Mouse (Mus musculus) kidney, embryonic 15.5 days (tissue): ENCODE data around the gene Mob3a. TPM values are rescaled to one million over a fixed set of nuclear protein-coding genes. Genes with fewer than 3 reads are reported as not detected.

Source experiments
- ATAC-seq: fragments of 200-750 bp; cut with Nextera tagmentation; replicated peaks from 2 replicates; pipeline ENCODE4 v1.8.0; 2017; ENCODE audit warnings: moderate TSS enrichment; ENCODE audit not compliant: low FRiP score
- H3K27ac ChIP-seq: fragments of 300-500 bp; sonication (generic); 2 replicates; pipeline ENCODE4 v1.5.1; 2015; ENCODE audit warnings: mild to moderate bottlenecking, inconsistent platforms
- H3K27me3 ChIP-seq: fragments of 300-500 bp; sonication (generic); 2 replicates; pipeline ENCODE4 v1.6.1; 2015; ENCODE audit warnings: inconsistent platforms
- H3K36me3 ChIP-seq: fragments of 300-500 bp; sonication (generic); 2 replicates; pipeline ENCODE4 v1.6.1; 2015; ENCODE audit warnings: inconsistent platforms
- H3K4me1 ChIP-seq: fragments of 300-500 bp; sonication (generic); 2 replicates; pipeline ENCODE4 v1.6.1; 2015; ENCODE audit warnings: inconsistent platforms
- H3K4me2 ChIP-seq: fragments of 300-500 bp; sonication (generic); 2 replicates; pipeline ENCODE4 v1.6.1; 2015; ENCODE audit warnings: moderate library complexity, mild to moderate bottlenecking, inconsistent platforms
- H3K4me3 ChIP-seq: fragments of 300-500 bp; sonication (generic); replicated peaks from 2 replicates; pipeline ENCODE4 v1.5.1; 2015; ENCODE audit warnings: mild to moderate bottlenecking, inconsistent platforms
- H3K9ac ChIP-seq: fragments of 300-500 bp; sonication (generic); 2 replicates; pipeline ENCODE4 v1.6.1; 2015; ENCODE audit warnings: mild to moderate bottlenecking, inconsistent platforms
- H3K9me3 ChIP-seq: fragments of 300-500 bp; sonication (generic); replicated peaks from 2 replicates; pipeline ENCODE4 v1.6.1; 2016; ENCODE audit warnings: inconsistent platforms
- WGBS: fragments of 180-500 bp; shearing (Covaris S2); methylation state at CpG from one replicate; pipeline ENCODE4 v1.1.7; 2015; ENCODE audit warnings: mixed read lengths; 5-methylcytosine and 5-hydroxymethylcytosine counted together
- polyA plus RNA-seq: library from polyadenylated mRNA; unstranded; fragments of >200 nt; fragmentation: Nextera tagmentation; extraction: Ambion mirVana; gene quantifications from 2 replicates; pipeline ENCODE4 v1.2.1, GENCODE M21; 2015

Mob3a gene
- polyA plus RNA-seq, 1 experiment from 2014 or later = 41.5 TPM

DNA sequence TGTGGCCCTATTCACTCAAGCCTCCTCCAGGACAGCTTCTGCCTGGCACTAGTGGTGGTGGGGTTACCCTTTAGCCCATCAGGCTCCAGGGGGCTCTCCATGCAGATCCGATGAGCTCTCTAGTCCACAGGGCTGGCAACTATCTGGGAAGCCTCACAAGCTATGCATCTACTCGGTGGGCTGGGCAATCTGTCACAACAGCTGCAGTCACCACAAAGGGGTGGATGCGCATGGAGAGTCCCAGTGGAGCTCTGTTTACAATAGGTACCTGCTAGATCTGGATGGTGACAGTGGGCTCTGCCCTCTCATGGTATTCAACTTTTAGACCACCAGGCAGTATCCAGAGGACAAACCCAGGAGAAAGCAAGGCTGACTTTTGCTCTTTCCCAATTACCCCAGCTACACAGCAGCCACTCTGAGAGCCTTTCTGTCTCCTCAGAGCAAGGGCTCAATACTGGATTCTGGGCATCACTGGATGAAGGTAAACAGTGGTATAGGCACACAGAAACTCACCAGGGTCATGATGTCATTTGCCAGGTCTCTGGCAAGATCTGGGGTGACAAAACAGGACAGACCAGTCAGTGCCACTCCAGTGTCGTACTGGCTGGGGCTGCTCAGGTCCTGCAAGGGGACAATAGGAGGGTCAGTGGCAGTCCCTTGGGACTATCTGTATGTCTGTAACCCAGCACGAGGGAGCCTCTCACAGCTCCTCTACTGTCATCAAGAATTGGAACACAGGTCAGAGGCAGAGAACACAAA lies 25.8 kb upstream of the Mob3a start:
- Histone ChIP-seq H3K4me1 (no peaks in the 10 kb centered on the region), H3K4me2 (no peak overlapping the region), H3K36me3 (peaks cover 100% of the 10 kb centered on the region), H3K4me3 (no peak overlapping the region), H3K27ac (no peak overlapping the region), H3K27me3 (no peaks in the 10 kb centered on the region), H3K9ac (no peak overlapping the region), H3K9me3 (no peaks in the 10 kb centered on the region)
- no peak for ATAC-seq
- WGBS = 87% methylated on average over 5 of the region's 5 CpGs

DNA sequence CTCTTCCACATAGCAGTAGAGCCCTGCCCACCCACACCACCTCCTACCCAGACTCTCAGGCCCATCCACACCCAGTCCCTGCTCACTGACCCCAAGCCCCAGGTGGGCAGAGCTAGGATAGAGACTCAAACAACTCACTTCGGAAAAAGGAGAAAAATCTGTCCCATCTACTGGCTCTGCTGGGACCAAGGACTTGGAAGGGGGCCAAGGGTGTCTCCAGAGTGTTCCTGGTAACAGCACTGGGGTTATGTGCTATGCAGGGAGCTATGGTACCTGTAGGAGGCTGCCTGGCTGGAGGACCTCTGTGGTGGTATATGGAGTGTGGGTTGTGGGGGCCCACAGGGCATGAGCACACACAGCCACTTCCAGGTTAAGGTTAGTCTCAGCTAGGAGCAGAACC lies 15.5 kb upstream of the Mob3a start:
- Histone ChIP-seq H3K4me3 (no peak overlapping the region), H3K27ac (no peak overlapping the region), H3K4me1 (no peaks in the 10 kb centered on the region), H3K4me2 (no peak overlapping the region), H3K9ac (no peak overlapping the region), H3K9me3 (no peaks in the 10 kb centered on the region), H3K27me3 (no peaks in the 10 kb centered on the region), H3K36me3 (peaks cover 99% of the 10 kb centered on the region)
- WGBS = 76% methylated on average over 1 of the region's 1 CpGs
- no peak for ATAC-seq

GRCm38 (mm10) chr10:80710834-80711233 lies 9.1 kb upstream of the Mob3a start:
- H3K4me3 ChIP-seq = no peak overlapping the region
- H3K36me3 ChIP-seq = peaks cover 99% of the 10 kb centered on the region
- 86% methylated on average over 3 of the region's 3 CpGs for WGBS
- no peaks in the 10 kb centered on the region for H3K4me1 ChIP-seq
- H3K27me3 ChIP-seq = no peaks in the 10 kb centered on the region
- no peak overlapping the region for H3K4me2 ChIP-seq
- H3K9me3 ChIP-seq = no peaks in the 10 kb centered on the region
- no peak for ATAC-seq
- no peak overlapping the region for H3K27ac ChIP-seq
- no peak overlapping the region for H3K9ac ChIP-seq

DNA sequence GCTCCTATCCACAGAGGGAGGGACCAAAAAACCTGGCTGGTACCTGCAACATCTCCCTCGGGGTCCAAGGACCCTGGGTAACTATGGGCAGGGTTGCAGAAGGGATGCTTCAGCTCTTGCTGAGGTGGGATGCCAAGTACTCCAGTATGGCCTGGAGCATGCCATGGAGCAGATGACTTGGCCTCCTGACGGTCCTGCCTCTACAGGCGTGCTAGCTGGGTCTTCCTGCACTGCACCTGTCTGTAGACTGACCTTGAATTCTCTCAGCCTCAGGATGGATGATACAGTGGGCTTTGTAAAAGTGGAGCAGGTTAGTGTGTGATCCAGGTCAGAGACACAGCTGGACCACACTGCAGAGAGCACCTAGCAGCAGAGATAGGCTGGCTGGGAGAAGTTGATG lies 3.7 kb upstream of the Mob3a start:
- Histone ChIP-seq H3K36me3 (peaks cover 52% of the 10 kb centered on the region), H3K4me2 (no peak overlapping the region), H3K9ac (no peak overlapping the region), H3K4me1 (peaks cover 24% of the 10 kb centered on the region), H3K27me3 (no peaks in the 10 kb centered on the region), H3K4me3 (no peak overlapping the region), H3K9me3 (no peaks in the 10 kb centered on the region), H3K27ac (no peak overlapping the region)
- ATAC-seq = no peak
- 77% methylated on average over 3 of the region's 3 CpGs for WGBS

GRCm38 (mm10) chr10:80705033-80705432 lies 3.3 kb upstream of the Mob3a start:
- no peak overlapping the region for H3K4me3 ChIP-seq
- ATAC-seq = no peak
- H3K27me3 ChIP-seq = no peaks in the 10 kb centered on the region
- H3K4me2 ChIP-seq = no peak overlapping the region
- WGBS = 56% methylated on average over 3 of the region's 3 CpGs
- H3K27ac ChIP-seq = no peak overlapping the region
- H3K4me1 ChIP-seq = peaks cover 29% of the 10 kb centered on the region
- H3K36me3 ChIP-seq = peaks cover 47% of the 10 kb centered on the region
- H3K9me3 ChIP-seq = no peaks in the 10 kb centered on the region
- H3K9ac ChIP-seq = no peak overlapping the region

GRCm38 (mm10) chr10:80704418-80704817 lies 2.6 kb upstream of the Mob3a start:
- Histone ChIP-seq H3K9ac (no peak overlapping the region), H3K36me3 (peaks cover 41% of the 10 kb centered on the region), H3K4me1 (peaks cover 32% of the 10 kb centered on the region), H3K27ac (no peak overlapping the region), H3K9me3 (no peaks in the 10 kb centered on the region), H3K4me3 (no peak overlapping the region), H3K27me3 (no peaks in the 10 kb centered on the region), H3K4me2 (no peak overlapping the region)
- ATAC-seq = no peak
- 88% methylated on average over 5 of the region's 5 CpGs for WGBS

DNA sequence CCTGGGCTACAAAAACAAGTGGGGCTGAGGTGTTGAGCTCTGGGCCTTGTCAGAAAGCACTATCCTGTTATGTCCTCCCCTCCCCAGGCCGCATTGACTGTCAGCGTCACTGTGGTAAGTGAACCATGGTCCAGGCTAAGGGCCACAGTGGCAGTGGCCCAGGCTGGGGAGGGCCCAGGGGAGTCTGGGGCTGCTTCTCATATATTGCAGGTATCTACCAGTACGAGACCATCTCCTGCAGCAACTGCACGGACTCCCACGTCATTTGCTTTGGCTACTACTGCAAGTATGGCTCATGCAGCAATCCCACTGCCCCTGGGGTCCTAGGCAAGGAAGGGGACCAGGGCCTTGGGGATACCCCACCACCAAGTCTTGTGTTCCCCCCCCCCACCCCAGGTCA lies 1.9 kb upstream of the Mob3a start:
- peak overlapping the region; percentile 78 for H3K4me2 ChIP-seq
- H3K4me3 ChIP-seq = peak overlapping the region; percentile 71
- H3K4me1 ChIP-seq = peaks cover 35% of the 10 kb centered on the region
- 86% methylated on average over 5 of the region's 5 CpGs for WGBS
- H3K27me3 ChIP-seq = no peaks in the 10 kb centered on the region
- ATAC-seq = no peak
- H3K9ac ChIP-seq = peak overlapping the region; percentile 58; the same call in 1 of the 2 replicates
- H3K27ac ChIP-seq = no peak overlapping the region
- H3K9me3 ChIP-seq = no peaks in the 10 kb centered on the region
- peaks cover 33% of the 10 kb centered on the region for H3K36me3 ChIP-seq

DNA sequence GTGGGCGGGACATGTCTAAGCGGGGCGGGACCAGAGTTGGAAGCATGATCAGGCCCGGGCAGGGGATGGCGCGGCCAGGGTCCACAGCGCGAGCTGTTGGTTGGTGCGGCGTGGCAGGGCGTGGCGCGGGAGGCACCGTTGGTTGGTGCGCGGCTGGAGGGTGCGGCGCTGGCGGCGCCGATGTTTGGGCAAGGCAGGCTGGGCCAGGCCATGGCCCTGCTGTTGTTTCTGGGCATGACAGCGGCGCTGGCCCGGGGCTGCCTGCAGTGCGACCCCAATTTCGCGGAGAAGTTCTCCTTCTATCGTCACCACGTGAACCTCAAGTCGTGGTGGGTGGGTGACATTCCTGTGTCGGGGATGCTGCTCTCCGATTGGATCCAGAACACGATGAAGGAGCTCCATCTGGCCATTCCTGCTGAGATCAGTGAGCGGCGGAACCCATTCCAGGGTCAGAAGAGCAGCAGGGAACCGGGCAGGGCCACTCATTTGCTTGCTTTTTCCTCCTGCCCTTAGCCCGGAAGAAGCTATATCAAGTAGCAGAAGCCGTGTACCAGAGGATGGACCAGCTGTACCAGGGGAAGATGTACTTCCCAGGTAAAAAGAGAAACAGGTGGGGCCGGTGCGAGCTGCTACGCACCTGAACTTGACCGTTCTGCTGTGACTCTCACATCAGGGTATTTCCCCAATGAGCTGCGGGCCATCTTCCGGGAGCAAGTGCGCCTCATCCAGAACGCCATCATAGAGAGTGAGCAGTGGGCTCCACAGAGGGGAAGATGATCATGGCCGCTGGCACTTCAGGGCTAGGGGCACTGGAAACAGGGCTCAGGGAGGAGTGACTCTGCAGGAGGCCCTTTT lies 986 bp upstream of the Mob3a start:
- 2% methylated on average over 47 of the region's 47 CpGs for WGBS
- peak; percentile 90 for ATAC-seq
- H3K4me3 ChIP-seq = peak overlapping the region; percentile 71
- H3K27me3 ChIP-seq = no peaks in the 10 kb centered on the region
- H3K4me1 ChIP-seq = peaks cover 40% of the 10 kb centered on the region
- no peaks in the 10 kb centered on the region for H3K9me3 ChIP-seq
- H3K9ac ChIP-seq = peak overlapping the region; percentile 58
- H3K36me3 ChIP-seq = peaks cover 25% of the 10 kb centered on the region
- peak overlapping the region; percentile 90 for H3K27ac ChIP-seq
- H3K4me2 ChIP-seq = peak overlapping the region; percentile 78

- Histone ChIP-seq H3K27me3 (no peaks in the 10 kb centered on the region), H3K4me1 (peaks cover 58% of the 10 kb centered on the region), H3K9me3 (no peaks in the 10 kb centered on the region), H3K4me3 (peak overlapping the region; percentile 71), H3K4me2 (peak overlapping the region; percentile 78), H3K9ac (0 out of 2 replicates have a peak overlapping the region, but pooled peaks have one; percentile 66), H3K36me3 (peaks cover 5% of the 10 kb centered on the region; the same call in 1 of the 2 replicates), H3K27ac (peak overlapping the region; percentile 90; the same call in 1 of the 2 replicates)
- ATAC-seq = no peak
- WGBS = 37% methylated on average over 4 of the region's 4 CpGs
Observed at GRCm38 (mm10) chr10:80700732-80701131, 1.0 kb downstream of the Mob3a start.

- no peak overlapping the region for H3K9ac ChIP-seq
- H3K27ac ChIP-seq = no peak overlapping the region
- H3K4me2 ChIP-seq = peak overlapping the region; percentile 78
- peaks cover 65% of the 10 kb centered on the region for H3K4me1 ChIP-seq
- ATAC-seq = no peak
- H3K36me3 ChIP-seq = peaks cover under 1% of the 10 kb centered on the region; the same call in 1 of the 2 replicates
- no peak overlapping the region for H3K4me3 ChIP-seq
- 85% methylated on average over 7 of the region's 7 CpGs for WGBS
- H3K27me3 ChIP-seq = no peaks in the 10 kb centered on the region
- no peaks in the 10 kb centered on the region for H3K9me3 ChIP-seq
Observed at GRCm38 (mm10) chr10:80700038-80700504, 1.7 kb downstream of the Mob3a start.

GRCm38 (mm10) chr10:80698605-80699004 lies 3.2 kb downstream of the Mob3a start:
- H3K9me3 ChIP-seq = no peaks in the 10 kb centered on the region
- H3K4me3 ChIP-seq = no peak overlapping the region
- 90% methylated on average over 9 of the region's 9 CpGs for WGBS
- no peak overlapping the region for H3K9ac ChIP-seq
- H3K4me2 ChIP-seq = no peak overlapping the region
- no peak for ATAC-seq
- no peak overlapping the region for H3K27ac ChIP-seq
- H3K36me3 ChIP-seq = peaks cover 7% of the 10 kb centered on the region; the same call in 1 of the 2 replicates
- no peaks in the 10 kb centered on the region for H3K27me3 ChIP-seq
- H3K4me1 ChIP-seq = peaks cover 68% of the 10 kb centered on the region

GRCm38 (mm10) chr10:80697812-80698211 lies 4.0 kb downstream of the Mob3a start:
- WGBS = 86% methylated on average over 9 of the region's 9 CpGs
- Histone ChIP-seq H3K4me1 (peaks cover 61% of the 10 kb centered on the region), H3K9ac (no peak overlapping the region), H3K36me3 (peaks cover 7% of the 10 kb centered on the region; the same call in 1 of the 2 replicates), H3K4me2 (no peak overlapping the region), H3K4me3 (no peak overlapping the region), H3K27ac (0 out of 2 replicates have a peak overlapping the region, but pooled peaks have one; percentile 45), H3K9me3 (no peaks in the 10 kb centered on the region), H3K27me3 (no peaks in the 10 kb centered on the region)
- no peak for ATAC-seq
